Mouse (Mus musculus) heart, embryonic 13.5 days (tissue): Measurements from ENCODE around the gene Vps37c. TPM values are rescaled to one million over a fixed set of nuclear protein-coding genes. Genes with fewer than 3 reads are reported as not detected.
A peak's percentile ranks its signal among the peaks of the same experiment; 100 is the strongest.

Source experiments
- ATAC-seq: fragments of 200-750 bp; cut with Nextera tagmentation; 2 replicates; pipeline ENCODE4 v1.8.0; 2017; ENCODE audit warnings: moderate TSS enrichment; ENCODE audit not compliant: insufficient number of reproducible peaks, low FRiP score, low TSS enrichment; ENCODE audit errors: extremely low read depth
- H3K27ac ChIP-seq: fragments of 300-500 bp; sonication (generic); replicated peaks from 2 replicates; pipeline ENCODE4 v1.5.1; 2015; ENCODE audit warnings: moderate library complexity, mild to moderate bottlenecking, inconsistent platforms
- H3K27me3 ChIP-seq: fragments of 300-500 bp; sonication (generic); replicated peaks from 2 replicates; pipeline ENCODE4 v1.6.1; 2015; ENCODE audit warnings: mild to moderate bottlenecking, inconsistent platforms
- H3K36me3 ChIP-seq: fragments of 300-500 bp; sonication (generic); 2 replicates; pipeline ENCODE4 v1.6.1; 2015; ENCODE audit warnings: mild to moderate bottlenecking, inconsistent platforms
- H3K4me1 ChIP-seq: fragments of 300-500 bp; sonication (generic); 2 replicates; pipeline ENCODE4 v1.6.1; 2015; ENCODE audit warnings: inconsistent platforms
- H3K4me2 ChIP-seq: fragments of 300-500 bp; sonication (generic); 2 replicates; pipeline ENCODE4 v1.6.1; 2015; ENCODE audit warnings: inconsistent platforms, mild to moderate bottlenecking, moderate library complexity
- H3K4me3 ChIP-seq: fragments of 300-500 bp; sonication (generic); 2 replicates; pipeline ENCODE4 v1.5.1; 2015; ENCODE audit warnings: moderate library complexity, mild to moderate bottlenecking, inconsistent platforms
- H3K9ac ChIP-seq: fragments of 300-500 bp; sonication (generic); 2 replicates; pipeline ENCODE4 v1.6.1; 2015; ENCODE audit warnings: inconsistent platforms, mild to moderate bottlenecking, moderate library complexity
- H3K9me3 ChIP-seq: fragments of 300-500 bp; sonication (generic); 2 replicates; pipeline ENCODE4 v1.6.1; 2016; ENCODE audit warnings: inconsistent platforms
- WGBS: fragments of 180-500 bp; shearing (Covaris S2); methylation state at CpG from one replicate; pipeline ENCODE4 v1.1.7; 2015; ENCODE audit warnings: mixed read lengths; 5-methylcytosine and 5-hydroxymethylcytosine counted together
- polyA plus RNA-seq: library from polyadenylated mRNA; unstranded; fragments of >200 nt; fragmentation: Nextera tagmentation; extraction: Ambion mirVana; gene quantifications from 2 replicates; pipeline ENCODE4 v1.2.1, GENCODE M21; 2015

Gene Vps37c
- polyA plus RNA-seq, 1 experiment from 2014 or later = 28.4 TPM

DNA sequence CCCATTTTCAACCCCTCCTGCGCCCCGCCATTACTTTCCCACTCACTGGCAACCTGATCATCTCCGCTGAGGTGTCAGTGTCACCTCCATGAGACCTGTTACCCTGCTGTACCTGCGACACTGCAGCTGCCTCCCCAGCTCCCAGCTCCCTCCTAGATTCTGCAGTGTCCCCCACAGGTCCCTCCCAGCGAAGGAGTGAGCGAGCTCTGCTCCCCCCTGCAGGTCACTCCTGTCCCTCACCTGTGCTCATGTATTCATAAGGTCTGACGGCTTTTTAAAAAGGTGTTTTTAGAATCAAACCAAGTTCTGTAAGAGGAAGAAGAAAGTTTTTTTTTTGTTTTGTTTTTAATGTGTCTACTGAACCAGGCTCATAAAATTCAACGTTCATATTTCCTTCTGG is 13.6 kb downstream of the Vps37c start:
- no peak overlapping the region for H3K27ac ChIP-seq
- ATAC-seq = no peak
- no peak overlapping the region for H3K4me2 ChIP-seq
- peaks cover 11% of the 10 kb centered on the region for H3K36me3 ChIP-seq
- no peak overlapping the region for H3K4me3 ChIP-seq
- H3K9ac ChIP-seq = 0 out of 2 replicates have a peak overlapping the region, but pooled peaks have one; percentile 10
- no peaks in the 10 kb centered on the region for H3K9me3 ChIP-seq
- WGBS = 79% methylated on average over 8 of the region's 8 CpGs
- H3K27me3 ChIP-seq = no peaks in the 10 kb centered on the region
- H3K4me1 ChIP-seq = peaks cover 75% of the 10 kb centered on the region

GRCm38 (mm10) chr19:10703470-10703869 is 14.9 kb downstream of the Vps37c start:
- WGBS = 88% methylated on average over 8 of the region's 8 CpGs
- Histone ChIP-seq H3K9ac (no peak overlapping the region), H3K36me3 (peaks cover 25% of the 10 kb centered on the region), H3K9me3 (no peaks in the 10 kb centered on the region), H3K4me2 (no peak overlapping the region), H3K27me3 (no peaks in the 10 kb centered on the region), H3K4me1 (peaks cover 70% of the 10 kb centered on the region), H3K4me3 (no peak overlapping the region), H3K27ac (no peak overlapping the region)
- no peak for ATAC-seq

DNA sequence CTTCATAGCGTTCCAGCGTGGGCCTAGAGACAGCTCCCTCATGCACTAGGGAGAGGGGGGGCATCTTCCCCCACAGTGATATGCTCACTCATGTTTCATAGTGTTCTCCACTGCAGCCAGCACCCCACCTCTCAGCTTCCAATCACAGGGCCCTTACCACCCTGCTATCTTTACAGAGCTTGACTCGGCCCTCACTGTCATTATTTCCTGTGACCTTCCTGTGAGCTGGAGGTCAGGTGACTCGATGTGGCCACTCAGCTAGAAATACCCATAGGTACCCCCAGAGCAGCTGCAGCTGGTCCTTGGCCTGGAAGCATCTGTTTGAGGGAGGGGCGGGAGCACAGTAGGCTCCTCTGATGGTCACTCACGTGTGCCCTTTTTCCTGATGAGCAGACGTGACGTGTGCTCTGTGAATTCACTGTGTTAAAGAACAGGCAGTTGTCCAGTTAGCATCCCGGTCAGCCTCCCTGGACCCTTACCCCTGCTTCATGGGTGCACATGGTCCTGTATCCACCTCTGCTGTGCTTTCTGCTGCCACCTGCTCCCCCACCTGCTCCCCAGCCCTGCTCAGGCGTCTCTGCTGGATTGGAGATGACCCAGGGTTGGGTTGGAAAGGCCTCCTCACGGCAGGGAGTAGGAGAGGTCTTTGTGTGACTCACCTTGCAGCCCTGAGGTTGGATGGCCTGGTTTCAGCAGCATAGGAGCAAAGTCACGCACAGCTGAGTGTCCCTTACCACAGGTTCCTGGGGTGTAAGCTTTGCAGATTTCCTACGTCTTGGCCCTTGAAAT is 18.7 kb downstream of the Vps37c start:
- no peak overlapping the region for H3K4me2 ChIP-seq
- no peak overlapping the region for H3K27ac ChIP-seq
- ATAC-seq = no peak
- peaks cover 58% of the 10 kb centered on the region for H3K4me1 ChIP-seq
- H3K4me3 ChIP-seq = no peak overlapping the region
- no peaks in the 10 kb centered on the region for H3K27me3 ChIP-seq
- H3K9me3 ChIP-seq = no peaks in the 10 kb centered on the region
- WGBS = 62% methylated on average over 13 of the region's 13 CpGs
- H3K36me3 ChIP-seq = peaks cover 54% of the 10 kb centered on the region
- H3K9ac ChIP-seq = peak overlapping the region; percentile 62

GRCm38 (mm10) chr19:10707881-10708280 is 19.3 kb downstream of the Vps37c start:
- Histone ChIP-seq H3K27me3 (no peaks in the 10 kb centered on the region), H3K4me2 (no peak overlapping the region), H3K36me3 (peaks cover 60% of the 10 kb centered on the region), H3K4me3 (no peak overlapping the region), H3K4me1 (peaks cover 58% of the 10 kb centered on the region), H3K9me3 (no peaks in the 10 kb centered on the region), H3K9ac (no peak overlapping the region), H3K27ac (peak overlapping the region; percentile 96; the same call in 1 of the 2 replicates)
- WGBS = 76% methylated on average over 1 of the region's 1 CpGs
- no peak for ATAC-seq

DNA sequence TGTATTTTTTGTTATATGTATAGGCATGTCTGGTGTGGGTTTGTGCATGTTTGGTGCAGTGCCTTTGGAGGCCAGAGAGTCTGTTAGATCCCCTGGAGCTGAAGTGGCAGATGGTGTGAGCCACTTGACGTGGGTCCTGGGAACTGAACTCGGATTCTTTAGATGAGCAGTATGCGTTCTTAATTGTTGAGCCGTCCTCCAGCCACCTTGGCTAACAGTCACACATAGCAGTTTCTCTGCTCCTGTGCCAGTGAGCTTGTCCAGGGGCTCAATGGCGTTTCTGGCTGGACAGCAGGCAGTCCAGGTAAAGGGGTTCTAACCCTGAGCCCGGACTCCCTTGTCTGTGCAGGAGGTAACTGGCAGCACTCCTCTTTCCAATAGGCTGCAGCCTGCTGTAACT is 20.4 kb downstream of the Vps37c start:
- H3K36me3 ChIP-seq = peaks cover 70% of the 10 kb centered on the region
- peak overlapping the region; percentile 66 for H3K9ac ChIP-seq
- no peaks in the 10 kb centered on the region for H3K9me3 ChIP-seq
- H3K4me2 ChIP-seq = 0 out of 2 replicates have a peak overlapping the region, but pooled peaks have one; percentile 16
- no peaks in the 10 kb centered on the region for H3K27me3 ChIP-seq
- peaks cover 58% of the 10 kb centered on the region for H3K4me1 ChIP-seq
- no peak overlapping the region for H3K4me3 ChIP-seq
- WGBS = 63% methylated on average over 6 of the region's 6 CpGs
- no peak for ATAC-seq
- H3K27ac ChIP-seq = peak overlapping the region; percentile 96

GRCm38 (mm10) chr19:10709360-10710087 is 21.0 kb downstream of the Vps37c start:
- peak; percentile 65; the same call in 1 of the 2 replicates for ATAC-seq
- Histone ChIP-seq H3K36me3 (peaks cover 76% of the 10 kb centered on the region), H3K27me3 (no peaks in the 10 kb centered on the region), H3K4me1 (peaks cover 55% of the 10 kb centered on the region), H3K4me3 (no peak overlapping the region), H3K4me2 (peak overlapping the region; percentile 31; the same call in 1 of the 2 replicates), H3K9me3 (no peaks in the 10 kb centered on the region), H3K9ac (peak overlapping the region; percentile 66), H3K27ac (peak overlapping the region; percentile 96)
- WGBS = 14% methylated on average over 8 of the region's 8 CpGs

GRCm38 (mm10) chr19:10710088-10710511 is 21.6 kb downstream of the Vps37c start:
- 67% methylated on average over 9 of the region's 9 CpGs for WGBS
- peak; percentile 3; the same call in 1 of the 2 replicates for ATAC-seq
- Histone ChIP-seq H3K27me3 (no peaks in the 10 kb centered on the region), H3K9me3 (no peaks in the 10 kb centered on the region), H3K36me3 (peaks cover 76% of the 10 kb centered on the region), H3K4me1 (peaks cover 50% of the 10 kb centered on the region), H3K9ac (peak overlapping the region; percentile 66; the same call in 1 of the 2 replicates), H3K4me2 (peak overlapping the region; percentile 31; the same call in 1 of the 2 replicates), H3K4me3 (no peak overlapping the region), H3K27ac (peak overlapping the region; percentile 96)

DNA sequence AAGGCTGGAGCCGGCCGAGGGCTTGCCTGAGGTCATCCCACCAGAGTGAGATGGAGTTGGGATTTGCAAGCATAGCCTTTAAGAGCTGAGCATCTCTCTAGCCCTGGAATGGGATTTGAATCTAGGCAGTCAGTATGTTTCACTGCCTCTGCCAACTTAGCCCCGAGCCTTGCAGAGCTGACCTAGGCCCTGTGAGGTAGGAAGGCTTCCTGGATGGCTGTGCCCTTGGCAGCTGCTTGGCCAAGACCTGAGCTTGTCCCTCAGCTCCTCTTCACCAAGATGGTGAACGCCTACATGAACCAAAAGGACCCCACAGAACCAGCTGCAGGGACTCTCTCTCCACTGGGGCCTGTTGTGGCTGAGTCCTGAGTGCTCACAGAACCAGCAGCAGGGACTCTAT is 22.2 kb downstream of the Vps37c start:
- no peaks in the 10 kb centered on the region for H3K9me3 ChIP-seq
- H3K36me3 ChIP-seq = peaks cover 76% of the 10 kb centered on the region
- peak overlapping the region; percentile 66; the same call in 1 of the 2 replicates for H3K9ac ChIP-seq
- no peak overlapping the region for H3K4me3 ChIP-seq
- peak overlapping the region; percentile 96 for H3K27ac ChIP-seq
- H3K4me2 ChIP-seq = no peak overlapping the region
- peaks cover 44% of the 10 kb centered on the region for H3K4me1 ChIP-seq
- ATAC-seq = no peak
- WGBS = 88% methylated on average over 4 of the region's 4 CpGs
- H3K27me3 ChIP-seq = no peaks in the 10 kb centered on the region

GRCm38 (mm10) chr19:10712194-10712593 is 23.7 kb downstream of the Vps37c start:
- H3K27me3 ChIP-seq = no peaks in the 10 kb centered on the region
- whole genome bisulfite sequencing = 92% methylated on average over 7 of the region's 7 CpGs
- H3K4me2 ChIP-seq = no peak overlapping the region
- no peak overlapping the region for H3K27ac ChIP-seq
- H3K9me3 ChIP-seq = no peaks in the 10 kb centered on the region
- H3K4me1 ChIP-seq = peaks cover 35% of the 10 kb centered on the region
- no peak overlapping the region for H3K9ac ChIP-seq
- ATAC-seq = no peak
- peaks cover 64% of the 10 kb centered on the region for H3K36me3 ChIP-seq
- H3K4me3 ChIP-seq = no peak overlapping the region

GRCm38 (mm10) chr19:10712646-10713045 is 24.1 kb downstream of the Vps37c start:
- Histone ChIP-seq H3K4me2 (no peak overlapping the region), H3K36me3 (peaks cover 59% of the 10 kb centered on the region), H3K9ac (no peak overlapping the region), H3K27ac (no peak overlapping the region), H3K4me1 (peaks cover 31% of the 10 kb centered on the region), H3K27me3 (no peaks in the 10 kb centered on the region), H3K4me3 (no peak overlapping the region), H3K9me3 (no peaks in the 10 kb centered on the region)
- 91% methylated on average over 12 of the region's 12 CpGs for WGBS
- no peak for ATAC-seq

DNA sequence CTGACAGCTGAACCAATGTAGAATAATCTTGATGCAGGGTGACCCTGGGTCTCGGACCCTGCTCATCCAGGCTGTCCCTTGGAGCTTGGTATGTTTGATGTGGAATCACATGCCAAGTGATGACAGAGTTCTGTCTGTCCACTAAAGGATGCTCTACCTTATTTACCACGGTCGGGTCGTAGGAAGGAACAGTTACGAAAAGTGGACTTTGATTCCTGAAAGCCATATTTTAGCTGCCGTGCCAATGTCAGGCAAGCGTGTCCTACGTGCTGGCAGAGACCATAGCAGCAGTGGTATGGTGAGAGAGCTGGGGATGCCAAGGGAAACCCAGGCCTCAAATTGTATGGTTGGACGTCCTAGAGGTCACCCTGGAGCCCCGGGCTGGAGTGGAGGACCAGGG is 25.0 kb downstream of the Vps37c start:
- WGBS = 90% methylated on average over 10 of the region's 10 CpGs

More for the DNA sequence above, 25.0 kb downstream of the Vps37c start:
- Histone ChIP-seq H3K27me3 (no peaks in the 10 kb centered on the region), H3K4me1 (peaks cover 35% of the 10 kb centered on the region), H3K36me3 (peaks cover 50% of the 10 kb centered on the region), H3K4me2 (no peak overlapping the region), H3K4me3 (no peak overlapping the region), H3K9me3 (no peaks in the 10 kb centered on the region), H3K27ac (no peak overlapping the region), H3K9ac (no peak overlapping the region)
- ATAC-seq = no peak
